16 mouse cellular contexts compared by ENCODE assay signal in genomic region chr17:12319786-12320185, GRCm38 (mm10). TPM values are rescaled to one million over a fixed set of nuclear protein-coding genes. Genes with fewer than 3 reads are reported as not detected.
A peak's percentile ranks its signal among the peaks of the same experiment; 100 is the strongest.
DNase-seq lines count a peak whose midpoint lies in the region; ATAC-seq and TF ChIP-seq lines count a peak whose summit lies in the region.
"Had no signal": no experiment of that assay in that cellular context is flagged by ENCODE, and none has a peak within 500 bp of the region (broad histone marks: within the 10 kb centered on the region; RNA-seq: fewer than 3 reads in every experiment).

No protein-coding gene starts in this region.

- no peak for DNase-seq in heart, embryonic 10.5 days (ENCODE audit: low spot score)
- DNase-seq in heart, adult 11 months, result no peak
- DNase-seq in MEL (ENCODE audit: low read depth, low spot score), result peak; percentile 62
- DNase-seq in urinary bladder, postnatal 4 days (ENCODE audit: low spot score in 2 of 2), result no peak
- DNase-seq: adrenal gland, postnatal 36 days; kidney, postnatal 25 days; liver, postnatal 0 days; lung, postnatal 36 days; right cerebral cortex, postnatal 14 days had no signal

- H3K79me2 ChIP-seq in MEL (ENCODE audit: control insufficient read depth, insufficient read depth, low read length, poor library complexity), result peaks cover 9% of the 10 kb centered on the region

- H3K27ac ChIP-seq in heart, embryonic 10.5 days, result no peak overlapping the region
- no peak overlapping the region; the same call in 1 of the 2 replicates for H3K27ac ChIP-seq in hindbrain, embryonic 15.5 days (replicated peaks)
- H3K27ac ChIP-seq in hindbrain, embryonic 12.5 days, result no peak overlapping the region
- no peak overlapping the region; the same call in 1 of the 2 replicates for H3K27ac ChIP-seq in MEL (ENCODE audit: control insufficient read depth, low read depth, low read length)
- peak overlapping the region; percentile 20; the same call in 1 of the 2 replicates for H3K27ac ChIP-seq in midbrain, embryonic 15.5 days

- 80% methylated on average over 7 of the region's 7 CpGs for WGBS in heart, embryonic 10.5 days
- WGBS in hindbrain, embryonic 15.5 days, result 86% methylated on average over 7 of the region's 7 CpGs
- 92% methylated on average over 7 of the region's 7 CpGs for WGBS in hindbrain, embryonic 12.5 days
- 89% methylated on average over 7 of the region's 7 CpGs for WGBS in midbrain, embryonic 15.5 days

- peaks cover 30% of the 10 kb centered on the region for H3K4me1 ChIP-seq in heart, embryonic 10.5 days
- peaks cover 38% of the 10 kb centered on the region for H3K4me1 ChIP-seq in hindbrain, embryonic 15.5 days (replicated peaks)
- peaks cover 14% of the 10 kb centered on the region for H3K4me1 ChIP-seq in hindbrain, embryonic 12.5 days
- H3K4me1 ChIP-seq in MEL (ENCODE audit: control insufficient read depth in 1 of 2, insufficient read depth in 2 of 2, low read length in 2 of 2), result peaks cover 4 to 14% of the 10 kb centered on the region in 2 experiments; a peak in 3 of 4 replicates
- H3K4me1 ChIP-seq in midbrain, embryonic 15.5 days, result peaks cover 35% of the 10 kb centered on the region

- no peak for ATAC-seq in hindbrain, embryonic 15.5 days (ENCODE audit: low FRiP score, low read depth)
- ATAC-seq in hindbrain, embryonic 12.5 days (ENCODE audit: low FRiP score), result no peak
- no peak for ATAC-seq in midbrain, embryonic 15.5 days (replicated peaks)
- ATAC-seq: intestine, postnatal 0 days; liver, postnatal 0 days had no signal

- TF ChIP-seq RAD21 in MEL (IDR thresholded peaks at IDR 0.05; ENCODE audit: low read depth, low read length), result no peak

- H3K36me3 ChIP-seq in heart, embryonic 10.5 days, result no peaks in the 10 kb centered on the region
- no peaks in the 10 kb centered on the region for H3K36me3 ChIP-seq in hindbrain, embryonic 15.5 days
- H3K36me3 ChIP-seq in hindbrain, embryonic 12.5 days, result no peaks in the 10 kb centered on the region
- peaks cover 0 to 11% of the 10 kb centered on the region in 2 experiments; a peak in 2 of 4 replicates for H3K36me3 ChIP-seq in MEL (ENCODE audit: control insufficient read depth in 1 of 2, insufficient read depth in 2 of 2, low read length in 2 of 2)
- no peaks in the 10 kb centered on the region for H3K36me3 ChIP-seq in midbrain, embryonic 15.5 days (replicated peaks)
- H3K36me3 ChIP-seq: embryonic facial prominence, embryonic 15.5 days had no signal

- H3K4me2 ChIP-seq in hindbrain, embryonic 15.5 days, result peak overlapping the region; percentile 76
- H3K4me2 ChIP-seq in hindbrain, embryonic 12.5 days (replicated peaks), result no peak overlapping the region
- H3K4me2 ChIP-seq in midbrain, embryonic 15.5 days, result peak overlapping the region; percentile 70

- H3K4me3 ChIP-seq in heart, embryonic 10.5 days, result 0 out of 2 replicates have a peak overlapping the region, but pooled peaks have one; percentile 99
- H3K4me3 ChIP-seq in hindbrain, embryonic 15.5 days, result peak overlapping the region; percentile 100
- H3K4me3 ChIP-seq in hindbrain, embryonic 12.5 days, result no peak overlapping the region
- H3K4me3 ChIP-seq in MEL (ENCODE audit: control insufficient read depth in 1 of 2, insufficient read depth in 1 of 2, low read depth in 2 of 2, low read length in 2 of 2), result 0 out of 4 replicates have a peak overlapping the region, but pooled peaks of 1 of the 2 experiments have one; percentile 16
- no peak overlapping the region for H3K4me3 ChIP-seq in midbrain, embryonic 15.5 days

- 0 out of 2 replicates have a peak overlapping the region, but pooled peaks have one; percentile 16 for H3K9ac ChIP-seq in hindbrain, embryonic 15.5 days
- no peak overlapping the region for H3K9ac ChIP-seq in hindbrain, embryonic 12.5 days
- no peak overlapping the region for H3K9ac ChIP-seq in MEL (ENCODE audit: control insufficient read depth, low read depth, low read length, poor library complexity, severe bottlenecking)
- peak overlapping the region; percentile 12; the same call in 1 of the 2 replicates for H3K9ac ChIP-seq in midbrain, embryonic 15.5 days
- H3K9ac ChIP-seq: liver, postnatal 0 days had no signal

- no peak for TF ChIP-seq EP300 in MEL (IDR thresholded peaks at IDR 0.05; ENCODE audit: low read depth in 1 of 2, low read length in 2 of 2)

- H3K27me3 ChIP-seq in heart, embryonic 10.5 days (ENCODE audit: insufficient read depth, poor library complexity, severe bottlenecking), result no peaks in the 10 kb centered on the region
- no peaks in the 10 kb centered on the region for H3K27me3 ChIP-seq in hindbrain, embryonic 15.5 days
- no peaks in the 10 kb centered on the region for H3K27me3 ChIP-seq in hindbrain, embryonic 12.5 days
- H3K27me3 ChIP-seq in MEL (ENCODE audit: control insufficient read depth in 1 of 2, insufficient read depth in 2 of 2, low read length in 2 of 2), result no peaks in the 10 kb centered on the region
- no peaks in the 10 kb centered on the region for H3K27me3 ChIP-seq in midbrain, embryonic 15.5 days (replicated peaks)
- H3K27me3 ChIP-seq: embryonic facial prominence, embryonic 15.5 days had no signal

- H3K9me3 ChIP-seq in heart, embryonic 10.5 days, result no peaks in the 10 kb centered on the region
- no peaks in the 10 kb centered on the region for H3K9me3 ChIP-seq in hindbrain, embryonic 15.5 days
- H3K9me3 ChIP-seq in hindbrain, embryonic 12.5 days (replicated peaks), result no peaks in the 10 kb centered on the region
- H3K9me3 ChIP-seq in MEL (replicated peaks; ENCODE audit: insufficient read depth, low read length), result no peaks in the 10 kb centered on the region
- no peaks in the 10 kb centered on the region for H3K9me3 ChIP-seq in midbrain, embryonic 15.5 days
- H3K9me3 ChIP-seq: embryonic facial prominence, embryonic 15.5 days had no signal

- TF ChIP-seq POLR2A in MEL (IDR thresholded peaks at IDR 0.05; ENCODE audit: control insufficient read depth in 1 of 2, insufficient read depth in 1 of 2, low read depth in 1 of 2, low read length in 2 of 2, poor library complexity in 1 of 2), result no peak

- TF ChIP-seq CTCF in MEL (IDR thresholded peaks at IDR 0.05 in 2 of 3, conservative IDR thresholded peaks at IDR 0.05 in 1 of 3; ENCODE audit: control insufficient read depth in 1 of 3, insufficient read depth in 1 of 3, low read depth in 2 of 3, low read length in 3 of 3, poor library complexity in 1 of 3, severe bottlenecking in 1 of 3), result no peak

TF ChIP-seq in MEL, 35 proteins besides CTCF, POLR2A, EP300 and RAD21:
- TF ChIP-seq GATA1 (IDR thresholded peaks at IDR 0.05; ENCODE audit: low read depth, low read length) (peak; percentile 21; the same call in 1 of the 2 replicates), ELF1 (IDR thresholded peaks at IDR 0.05; ENCODE audit: low read depth, low read length) (no peak)
TF ChIP-seq in MEL: peak in this region for 1.

RNA-seq across cellular contexts. Expression of gene Map3k4, which starts 1.2 kb away (rescaled TPM):
- polyA plus RNA-seq in heart, embryonic 10.5 days (2016; fragmentation: Nextera tagmentation; extraction: Ambion mirVana), result 40.2 and 52.2 TPM in 2 replicates
- polyA plus RNA-seq in hindbrain, embryonic 15.5 days (2015; fragmentation: Nextera tagmentation; extraction: Ambion mirVana), result 41.4 and 43.2 TPM in 2 replicates
- 47.8 and 60.3 TPM in 2 replicates for polyA plus RNA-seq in hindbrain, embryonic 12.5 days (2016; fragmentation: Nextera tagmentation; extraction: Ambion mirVana)
- total RNA-seq in MEL (2012; rRNA removed), result 18.0 and 18.8 TPM in 2 replicates
- polyA plus RNA-seq in MEL (2012; ENCODE audit: insufficient read depth in 1 of 2, insufficient read length in 2 of 2, low read depth in 1 of 2, low replicate concordance in 2 of 2, missing spikeins in 1 of 2), result 10 to 100 TPM in 1 of 2 experiments, not detected in 1; 20.4 TPM
- 38.8 and 50.8 TPM in 2 replicates for polyA plus RNA-seq in midbrain, embryonic 15.5 days (2015; fragmentation: Nextera tagmentation; extraction: Ambion mirVana)

RNA-seq across cellular contexts. Expression of gene Plg, which starts 58.6 kb away (rescaled TPM):
- 0.63 and 19.7 TPM in 2 replicates for polyA plus RNA-seq in heart, embryonic 10.5 days (2016; fragmentation: Nextera tagmentation; extraction: Ambion mirVana)
- polyA plus RNA-seq in hindbrain, embryonic 15.5 days (2015; fragmentation: Nextera tagmentation; extraction: Ambion mirVana), result 0.12 TPM in 1 of 2 replicates, not detected in the other
- polyA plus RNA-seq in hindbrain, embryonic 12.5 days (2016; fragmentation: Nextera tagmentation; extraction: Ambion mirVana), result not detected in 2 replicates
- total RNA-seq in MEL (2012; rRNA removed), result not detected in 2 replicates
- polyA plus RNA-seq in MEL (2012; ENCODE audit: insufficient read depth in 1 of 2, insufficient read length in 2 of 2, low read depth in 1 of 2, low replicate concordance in 2 of 2, missing spikeins in 1 of 2), result not detected
- 0.09 and 0.55 TPM in 2 replicates for polyA plus RNA-seq in midbrain, embryonic 15.5 days (2015; fragmentation: Nextera tagmentation; extraction: Ambion mirVana)
- total RNA-seq: layer of hippocampus, postnatal 25 days had no signal
- polyA plus RNA-seq: embryonic facial prominence, embryonic 15.5 days; urinary bladder, adult 2 months had no signal

Comparison
In these comparisons a context has a peak if more than half of its experiments do, and no peak if none do; other contexts are left out.
1. H3K4me3 ChIP-seq: peak in heart, embryonic 10.5 days (single experiment) and hindbrain, embryonic 15.5 days (single experiment); none in hindbrain, embryonic 12.5 days (single experiment) and midbrain, embryonic 15.5 days (single experiment).
2. H3K9ac ChIP-seq: peak in hindbrain, embryonic 15.5 days (single experiment) and midbrain, embryonic 15.5 days (single experiment); none in hindbrain, embryonic 12.5 days (single experiment) and MEL (single experiment).